Mouse (Mus musculus): Measurements from ENCODE around the gene Echdc2. TPM values are rescaled to one million over a fixed set of nuclear protein-coding genes. Genes with fewer than 3 reads are reported as not detected.

Gene Echdc2
- polyA plus RNA-seq (2012; rRNA removed): 4.6 and 6.7 TPM in 2 replicates

- Histone ChIP-seq H3K4me3 (ENCODE audit: control insufficient read depth, low read depth, low read length) (peak within 1 kb of the TSS; percentile 70), H3K36me3 (ENCODE audit: control insufficient read depth, insufficient read depth, low read length) (no peaks in the 10 kb centered on the region), H3K4me1 (ENCODE audit: control insufficient read depth, insufficient read depth, low read length) (peaks cover 11% of the 10 kb centered on the region), H3K27ac (ENCODE audit: control insufficient read depth, insufficient read depth, low read depth, low read length) (no peak within 1 kb of the TSS), H3K27me3 (ENCODE audit: control insufficient read depth, insufficient read depth, low read length) (no peaks in the 10 kb centered on the region)
- TF ChIP-seq CTCF (IDR thresholded peaks at IDR 0.05; ENCODE audit: control insufficient read depth, insufficient read depth, insufficient replicate concordance, low read depth, low read length) (no peak), POLR2A (IDR thresholded peaks at IDR 0.05; ENCODE audit: control insufficient read depth, low read depth, low read length) (no peak)
Observed at GRCm38 (mm10) chr4:108165152-108165895, at the start of gene Echdc2. TSS of gene Echdc2 (plus strand) at chr4:108165437.

- Histone ChIP-seq H3K4me3 (ENCODE audit: control insufficient read depth, low read depth, low read length) (no peak overlapping the region), H3K27me3 (ENCODE audit: control insufficient read depth, insufficient read depth, low read length) (no peaks in the 10 kb centered on the region), H3K4me1 (ENCODE audit: control insufficient read depth, insufficient read depth, low read length) (peaks cover 2% of the 10 kb centered on the region; the same call in 1 of the 2 replicates), H3K36me3 (ENCODE audit: control insufficient read depth, insufficient read depth, low read length) (no peaks in the 10 kb centered on the region), H3K27ac (ENCODE audit: control insufficient read depth, insufficient read depth, low read depth, low read length) (no peak overlapping the region)
- no peak for TF ChIP-seq CTCF (IDR thresholded peaks at IDR 0.05; ENCODE audit: control insufficient read depth, insufficient read depth, insufficient replicate concordance, low read depth, low read length)
- no peak for TF ChIP-seq POLR2A (IDR thresholded peaks at IDR 0.05; ENCODE audit: control insufficient read depth, low read depth, low read length)
Observed at GRCm38 (mm10) chr4:108116466-108116865, 48.8 kb upstream of the Echdc2 start.

GRCm38 (mm10) chr4:108117488-108117887, 47.7 kb upstream of the Echdc2 start:
- no peaks in the 10 kb centered on the region for H3K36me3 ChIP-seq (ENCODE audit: control insufficient read depth, insufficient read depth, low read length)
- H3K27ac ChIP-seq (ENCODE audit: control insufficient read depth, insufficient read depth, low read depth, low read length): no peak overlapping the region
- H3K27me3 ChIP-seq (ENCODE audit: control insufficient read depth, insufficient read depth, low read length): no peaks in the 10 kb centered on the region
- TF ChIP-seq POLR2A (IDR thresholded peaks at IDR 0.05; ENCODE audit: control insufficient read depth, low read depth, low read length): no peak
- no peak for TF ChIP-seq CTCF (IDR thresholded peaks at IDR 0.05; ENCODE audit: control insufficient read depth, insufficient read depth, insufficient replicate concordance, low read depth, low read length)
- peak overlapping the region; percentile 54; the same call in 1 of the 2 replicates for H3K4me3 ChIP-seq (ENCODE audit: control insufficient read depth, low read depth, low read length)
- H3K4me1 ChIP-seq (ENCODE audit: control insufficient read depth, insufficient read depth, low read length): peaks cover 2% of the 10 kb centered on the region; the same call in 1 of the 2 replicates

GRCm38 (mm10) chr4:108117924-108118876, 47.0 kb upstream of the Echdc2 start:
- Histone ChIP-seq H3K27ac (ENCODE audit: control insufficient read depth, insufficient read depth, low read depth, low read length) (peak overlapping the region; percentile 54; the same call in 1 of the 2 replicates), H3K36me3 (ENCODE audit: control insufficient read depth, insufficient read depth, low read length) (no peaks in the 10 kb centered on the region), H3K4me3 (ENCODE audit: control insufficient read depth, low read depth, low read length) (peak overlapping the region; percentile 98), H3K27me3 (ENCODE audit: control insufficient read depth, insufficient read depth, low read length) (no peaks in the 10 kb centered on the region), H3K4me1 (ENCODE audit: control insufficient read depth, insufficient read depth, low read length) (peaks cover 2% of the 10 kb centered on the region; the same call in 1 of the 2 replicates)
- peak; percentile 54 for TF ChIP-seq POLR2A (IDR thresholded peaks at IDR 0.05; ENCODE audit: control insufficient read depth, low read depth, low read length)
- TF ChIP-seq CTCF (IDR thresholded peaks at IDR 0.05; ENCODE audit: control insufficient read depth, insufficient read depth, insufficient replicate concordance, low read depth, low read length): no peak

- H3K4me3 ChIP-seq (ENCODE audit: control insufficient read depth, low read depth, low read length): no peak overlapping the region
- TF ChIP-seq CTCF (IDR thresholded peaks at IDR 0.05; ENCODE audit: control insufficient read depth, insufficient read depth, insufficient replicate concordance, low read depth, low read length) (no peak), POLR2A (IDR thresholded peaks at IDR 0.05; ENCODE audit: control insufficient read depth, low read depth, low read length) (no peak)
- H3K4me1 ChIP-seq (ENCODE audit: control insufficient read depth, insufficient read depth, low read length): no peaks in the 10 kb centered on the region
- H3K27me3 ChIP-seq (ENCODE audit: control insufficient read depth, insufficient read depth, low read length): no peaks in the 10 kb centered on the region
- H3K27ac ChIP-seq (ENCODE audit: control insufficient read depth, insufficient read depth, low read depth, low read length): no peak overlapping the region
- no peaks in the 10 kb centered on the region for H3K36me3 ChIP-seq (ENCODE audit: control insufficient read depth, insufficient read depth, low read length)
Observed at GRCm38 (mm10) chr4:108124104-108124503, 41.1 kb upstream of the Echdc2 start.

GRCm38 (mm10) chr4:108126260-108126659, 39.0 kb upstream of the Echdc2 start:
- TF ChIP-seq POLR2A (IDR thresholded peaks at IDR 0.05; ENCODE audit: control insufficient read depth, low read depth, low read length) (no peak), CTCF (IDR thresholded peaks at IDR 0.05; ENCODE audit: control insufficient read depth, insufficient read depth, insufficient replicate concordance, low read depth, low read length) (no peak)
- no peak overlapping the region for H3K27ac ChIP-seq (ENCODE audit: control insufficient read depth, insufficient read depth, low read depth, low read length)
- H3K4me3 ChIP-seq (ENCODE audit: control insufficient read depth, low read depth, low read length): no peak overlapping the region
- no peaks in the 10 kb centered on the region for H3K4me1 ChIP-seq (ENCODE audit: control insufficient read depth, insufficient read depth, low read length)
- H3K27me3 ChIP-seq (ENCODE audit: control insufficient read depth, insufficient read depth, low read length): no peaks in the 10 kb centered on the region
- no peaks in the 10 kb centered on the region for H3K36me3 ChIP-seq (ENCODE audit: control insufficient read depth, insufficient read depth, low read length)

- Histone ChIP-seq H3K27ac (ENCODE audit: control insufficient read depth, insufficient read depth, low read depth, low read length) (no peak overlapping the region), H3K4me3 (ENCODE audit: control insufficient read depth, low read depth, low read length) (no peak overlapping the region)
Observed at GRCm38 (mm10) chr4:108127516-108127915, 37.7 kb upstream of the Echdc2 start.

More at GRCm38 (mm10) chr4:108127516-108127915, 37.7 kb upstream of the Echdc2 start:
- TF ChIP-seq POLR2A (IDR thresholded peaks at IDR 0.05; ENCODE audit: control insufficient read depth, low read depth, low read length) (no peak), CTCF (IDR thresholded peaks at IDR 0.05; ENCODE audit: control insufficient read depth, insufficient read depth, insufficient replicate concordance, low read depth, low read length) (no peak)
- no peaks in the 10 kb centered on the region for H3K27me3 ChIP-seq (ENCODE audit: control insufficient read depth, insufficient read depth, low read length)
- no peaks in the 10 kb centered on the region for H3K36me3 ChIP-seq (ENCODE audit: control insufficient read depth, insufficient read depth, low read length)
- H3K4me1 ChIP-seq (ENCODE audit: control insufficient read depth, insufficient read depth, low read length): no peaks in the 10 kb centered on the region

Data from testis, adult 2 months (tissue).